Mouse (Mus musculus) kidney, adult 18-20 months (tissue): ENCODE measurements at regions not wholly inside any gene's neighbourhood (a gene's known extent, or its start where the extent isn't known, plus 50 kb on each side); places are given as distances from the start of the nearest gene placed in this dataset.
"Not testable (repeated sequence)": the region's sequence is repeated elsewhere in the genome, so short reads cannot be mapped to it uniquely, and the experiment has no call there.

ENCODE experiments used
- DNase-seq: peaks from one replicate; pipeline ENCODE4 v3.0.0; 2021

- DNase-seq, result no peak
These were observed 105.7 kb downstream of the Mrpl39 start for GRCm38 (mm10) chr16:84629868-84630267.

- DNase-seq, result not testable (repeated sequence)
These were observed 91.1 kb downstream of the Mrpl39 start for GRCm38 (mm10) chr16:84644446-84644845.

- DNase-seq, result no peak
These were observed 89.3 kb downstream of the Mrpl39 start for GRCm38 (mm10) chr16:84646172-84646684.

- DNase-seq, result no peak
These were observed 84.9 kb downstream of the Mrpl39 start for GRCm38 (mm10) chr16:84650646-84651045.

- DNase-seq, result no peak
These were observed 81.7 kb downstream of the Mrpl39 start for GRCm38 (mm10) chr16:84653873-84654272.

GRCm38 (mm10) chr16:84661879-84662278 is 73.7 kb downstream of the Mrpl39 start:
- DNase-seq, result peak; percentile 18

- DNase-seq, result no peak
These were observed 72.0 kb downstream of the Mrpl39 start for GRCm38 (mm10) chr16:84663581-84663980.
